Mouse (Mus musculus): ENCODE results near the gene Ano4. TPM values are rescaled to one million over a fixed set of nuclear protein-coding genes. Genes with fewer than 3 reads are reported as not detected.
A peak's percentile ranks its signal among the peaks of the same experiment; 100 is the strongest.

Ano4 gene
- polyA plus RNA-seq, 1 experiment from 2014 or later, result 2.0 TPM

DNA sequence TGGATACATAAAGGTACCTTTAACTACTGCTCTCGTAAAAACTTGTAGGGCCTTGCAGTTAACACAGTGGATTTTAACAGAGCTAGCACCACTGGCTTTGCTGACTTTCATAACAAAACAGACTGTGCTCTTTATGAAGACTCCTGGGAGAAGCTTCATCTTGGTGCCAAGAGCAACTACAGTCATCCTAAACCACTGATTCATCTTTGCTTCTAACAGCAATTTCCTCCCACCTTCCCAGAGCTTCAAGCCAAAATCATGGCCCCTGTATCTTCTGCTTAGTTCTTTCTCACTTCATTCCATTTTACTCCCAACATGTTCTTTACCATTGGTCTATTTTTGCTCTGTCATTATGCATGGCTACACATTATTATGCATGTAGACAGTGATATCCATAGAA, 100.8 kb downstream of the Ano4 start:
- no peak for ATAC-seq (replicated peaks; ENCODE audit: low FRiP score, low read depth)
- 90% methylated on average over 1 of the region's 1 CpGs for WGBS

DNA sequence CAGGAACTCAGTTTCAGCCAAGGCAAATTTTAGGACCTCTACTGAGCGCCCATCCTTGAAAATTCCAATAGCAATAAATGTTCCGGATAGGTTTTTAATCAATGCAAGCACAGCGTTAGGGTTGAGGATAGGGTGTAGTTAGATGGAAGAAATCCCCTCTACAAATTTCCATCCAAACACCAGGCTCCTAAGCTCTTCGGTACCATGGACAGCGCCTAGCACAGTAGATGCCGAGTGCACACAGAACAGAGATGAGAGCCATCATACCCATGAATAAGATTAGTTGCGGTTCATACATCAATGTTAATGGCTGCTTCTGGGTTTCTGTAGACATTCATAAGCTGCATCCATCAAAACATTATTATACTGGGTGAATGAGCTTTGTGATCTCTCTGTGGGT, 120.0 kb downstream of the Ano4 start:
- 37% methylated on average over 7 of the region's 7 CpGs for WGBS
- H3K27me3 ChIP-seq (ENCODE audit: insufficient read depth, low read length), result no peaks in the 10 kb centered on the region
- H3K36me3 ChIP-seq (ENCODE audit: insufficient read depth, low read length), result no peaks in the 10 kb centered on the region
- ATAC-seq (replicated peaks; ENCODE audit: low FRiP score, low read depth) (no peak), DNase-seq (ENCODE audit: low spot score) (peak; percentile 91)
- H3K9me3 ChIP-seq (replicated peaks; ENCODE audit: low read length), result no peaks in the 10 kb centered on the region
- H3K4me3 ChIP-seq (replicated peaks; ENCODE audit: low read depth, low read length), result no peak overlapping the region
- no peak overlapping the region for H3K9ac ChIP-seq (ENCODE audit: low read depth, low read length)
- no peak overlapping the region for H3K27ac ChIP-seq
- no peak for TF ChIP-seq CTCF (IDR thresholded peaks at IDR 0.05; ENCODE audit: low read depth)
- no peak overlapping the region for H3K4me2 ChIP-seq (ENCODE audit: low read length)
- no peaks in the 10 kb centered on the region for H3K4me1 ChIP-seq (replicated peaks; ENCODE audit: insufficient read depth, low read length)

More for the DNA sequence above, 100.8 kb downstream of the Ano4 start:
- Histone ChIP-seq H3K9ac (ENCODE audit: low read depth, low read length) (no peak overlapping the region), H3K4me1 (replicated peaks; ENCODE audit: insufficient read depth, low read length) (no peaks in the 10 kb centered on the region), H3K9me3 (replicated peaks; ENCODE audit: low read length) (no peaks in the 10 kb centered on the region), H3K36me3 (ENCODE audit: insufficient read depth, low read length) (no peaks in the 10 kb centered on the region), H3K27ac (no peak overlapping the region), H3K4me2 (ENCODE audit: low read length) (no peak overlapping the region), H3K27me3 (ENCODE audit: insufficient read depth, low read length) (no peaks in the 10 kb centered on the region), H3K4me3 (replicated peaks; ENCODE audit: low read depth, low read length) (no peak overlapping the region)
- no peak for DNase-seq (ENCODE audit: low spot score)
- TF ChIP-seq CTCF (IDR thresholded peaks at IDR 0.05; ENCODE audit: low read depth), result no peak

GRCm38 (mm10) chr10:89222284-89222989, 122.1 kb downstream of the Ano4 start:
- no peaks in the 10 kb centered on the region for H3K27me3 ChIP-seq (ENCODE audit: insufficient read depth, low read length)
- no peaks in the 10 kb centered on the region for H3K4me1 ChIP-seq (replicated peaks; ENCODE audit: insufficient read depth, low read length)
- H3K27ac ChIP-seq, result no peak overlapping the region
- ATAC-seq (replicated peaks; ENCODE audit: low FRiP score, low read depth) (no peak), DNase-seq (ENCODE audit: low spot score) (no peak)
- 78% methylated on average over 6 of the region's 6 CpGs for WGBS
- no peaks in the 10 kb centered on the region for H3K9me3 ChIP-seq (replicated peaks; ENCODE audit: low read length)
- no peak overlapping the region for H3K4me2 ChIP-seq (ENCODE audit: low read length)
- no peak overlapping the region for H3K4me3 ChIP-seq (replicated peaks; ENCODE audit: low read depth, low read length)
- 0 out of 2 replicates have a peak, but pooled peaks have one; percentile 3 for TF ChIP-seq CTCF (IDR thresholded peaks at IDR 0.05; ENCODE audit: low read depth)
- no peaks in the 10 kb centered on the region for H3K36me3 ChIP-seq (ENCODE audit: insufficient read depth, low read length)
- no peak overlapping the region for H3K9ac ChIP-seq (ENCODE audit: low read depth, low read length)

DNA sequence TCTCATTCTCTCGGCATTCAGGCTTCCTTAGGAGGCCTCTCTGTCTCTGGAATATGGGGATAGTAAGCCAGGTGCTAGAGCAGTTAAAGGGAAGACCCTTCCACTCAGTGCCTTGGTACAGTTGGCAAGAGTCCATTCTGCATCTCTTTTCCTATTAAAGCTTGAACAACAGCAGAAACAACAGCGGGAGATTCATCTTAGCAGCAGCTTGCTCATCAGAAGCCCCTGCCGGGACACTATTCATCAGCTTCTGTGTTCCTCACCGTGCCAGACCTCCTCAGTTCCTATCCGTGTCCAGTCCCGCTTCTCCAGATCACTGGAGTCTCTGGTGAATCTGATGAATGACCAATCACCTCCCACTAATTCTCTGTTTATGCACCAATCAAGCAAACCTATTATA, 128.5 kb downstream of the Ano4 start:
- H3K4me1 ChIP-seq (replicated peaks; ENCODE audit: insufficient read depth, low read length), result no peaks in the 10 kb centered on the region
- H3K9ac ChIP-seq (ENCODE audit: low read depth, low read length), result no peak overlapping the region
- ATAC-seq (replicated peaks; ENCODE audit: low FRiP score, low read depth), result no peak
- no peak overlapping the region for H3K4me3 ChIP-seq (replicated peaks; ENCODE audit: low read depth, low read length)
- H3K27ac ChIP-seq, result no peak overlapping the region
- H3K27me3 ChIP-seq (ENCODE audit: insufficient read depth, low read length), result no peaks in the 10 kb centered on the region
- 85% methylated on average over 6 of the region's 6 CpGs for WGBS
- no peak overlapping the region for H3K4me2 ChIP-seq (ENCODE audit: low read length)
- H3K36me3 ChIP-seq (ENCODE audit: insufficient read depth, low read length), result no peaks in the 10 kb centered on the region
- DNase-seq (ENCODE audit: low spot score), result no peak
- no peaks in the 10 kb centered on the region for H3K9me3 ChIP-seq (replicated peaks; ENCODE audit: low read length)
- TF ChIP-seq CTCF (IDR thresholded peaks at IDR 0.05; ENCODE audit: low read depth), result no peak

DNA sequence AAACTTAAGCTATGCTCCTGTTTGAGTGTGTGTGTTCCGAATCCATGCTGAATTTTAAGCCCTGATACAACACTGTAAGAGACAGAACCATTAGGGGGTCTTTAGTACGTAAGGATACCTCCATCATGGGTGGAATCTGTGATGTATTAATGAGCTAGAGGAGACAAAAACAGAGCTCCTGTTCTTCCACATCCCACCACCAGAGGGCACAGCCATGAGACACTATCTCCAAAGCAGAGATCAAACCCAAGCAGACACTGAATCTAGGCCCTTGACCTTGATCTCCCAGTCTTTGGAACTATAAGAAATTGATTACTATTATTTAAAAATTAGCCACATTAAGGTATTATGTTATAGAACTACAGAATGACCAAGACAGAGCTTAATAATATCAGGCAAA, 138.7 kb downstream of the Ano4 start:
- no peak overlapping the region for H3K4me3 ChIP-seq (replicated peaks; ENCODE audit: low read depth, low read length)
- H3K4me1 ChIP-seq (replicated peaks; ENCODE audit: insufficient read depth, low read length), result no peaks in the 10 kb centered on the region
- H3K9ac ChIP-seq (ENCODE audit: low read depth, low read length), result no peak overlapping the region
- H3K4me2 ChIP-seq (ENCODE audit: low read length), result no peak overlapping the region
- TF ChIP-seq CTCF (IDR thresholded peaks at IDR 0.05; ENCODE audit: low read depth), result peak; percentile 55; the same call in 1 of the 2 replicates
- no peaks in the 10 kb centered on the region for H3K27me3 ChIP-seq (ENCODE audit: insufficient read depth, low read length)
- no peaks in the 10 kb centered on the region for H3K9me3 ChIP-seq (replicated peaks; ENCODE audit: low read length)
- ATAC-seq (replicated peaks; ENCODE audit: low FRiP score, low read depth) (no peak), DNase-seq (ENCODE audit: low spot score) (peak; percentile 5)
- no peak overlapping the region for H3K27ac ChIP-seq
- WGBS, result 56% methylated on average over 2 of the region's 2 CpGs
- H3K36me3 ChIP-seq (ENCODE audit: insufficient read depth, low read length), result no peaks in the 10 kb centered on the region

DNA sequence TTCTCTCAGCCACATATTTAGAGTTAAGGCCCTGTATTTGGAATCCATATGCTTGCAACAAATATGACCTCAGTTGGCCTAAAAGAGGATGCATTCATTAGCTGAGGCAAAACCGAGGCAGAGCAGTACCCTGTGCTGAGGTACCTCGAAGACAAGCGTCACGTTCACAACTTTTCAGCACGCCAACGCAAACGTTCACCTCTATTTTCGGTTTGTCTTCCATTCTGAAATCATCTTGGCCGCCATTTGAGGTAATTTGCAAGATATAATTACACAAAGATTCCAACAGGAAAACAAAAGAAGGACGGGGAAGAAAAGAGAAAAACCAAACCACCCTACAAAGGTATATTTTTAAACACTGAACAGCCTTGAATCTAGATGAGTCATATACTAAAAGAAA, 148.1 kb downstream of the Ano4 start:
- no peaks in the 10 kb centered on the region for H3K36me3 ChIP-seq (ENCODE audit: insufficient read depth, low read length)
- no peaks in the 10 kb centered on the region for H3K27me3 ChIP-seq (ENCODE audit: insufficient read depth, low read length)
- H3K4me2 ChIP-seq (ENCODE audit: low read length), result no peak overlapping the region
- 92% methylated on average over 10 of the region's 10 CpGs for WGBS
- H3K9ac ChIP-seq (ENCODE audit: low read depth, low read length), result no peak overlapping the region
- DNase-seq (ENCODE audit: low spot score), result no peak
- H3K4me3 ChIP-seq (replicated peaks; ENCODE audit: low read depth, low read length), result no peak overlapping the region
- H3K27ac ChIP-seq, result no peak overlapping the region
- TF ChIP-seq CTCF (IDR thresholded peaks at IDR 0.05; ENCODE audit: low read depth), result no peak
- ATAC-seq (replicated peaks; ENCODE audit: low FRiP score, low read depth), result no peak
- H3K9me3 ChIP-seq (replicated peaks; ENCODE audit: low read length), result no peaks in the 10 kb centered on the region
- no peaks in the 10 kb centered on the region for H3K4me1 ChIP-seq (replicated peaks; ENCODE audit: insufficient read depth, low read length)

GRCm38 (mm10) chr10:89195068-89195467, 149.5 kb downstream of the Ano4 start:
- WGBS, result 85% methylated on average over 3 of the region's 3 CpGs

More at GRCm38 (mm10) chr10:89195068-89195467, 149.5 kb downstream of the Ano4 start:
- H3K9me3 ChIP-seq (replicated peaks; ENCODE audit: low read length), result no peaks in the 10 kb centered on the region
- H3K36me3 ChIP-seq (ENCODE audit: insufficient read depth, low read length), result no peaks in the 10 kb centered on the region
- H3K4me1 ChIP-seq (replicated peaks; ENCODE audit: insufficient read depth, low read length), result no peaks in the 10 kb centered on the region
- H3K27ac ChIP-seq, result no peak overlapping the region
- TF ChIP-seq CTCF (IDR thresholded peaks at IDR 0.05; ENCODE audit: low read depth), result no peak
- no peak overlapping the region for H3K4me2 ChIP-seq (ENCODE audit: low read length)
- DNase-seq (ENCODE audit: low spot score), result no peak
- H3K9ac ChIP-seq (ENCODE audit: low read depth, low read length), result no peak overlapping the region
- H3K27me3 ChIP-seq (ENCODE audit: insufficient read depth, low read length), result no peaks in the 10 kb centered on the region
- ATAC-seq (replicated peaks; ENCODE audit: low FRiP score, low read depth), result no peak
- H3K4me3 ChIP-seq (replicated peaks; ENCODE audit: low read depth, low read length), result no peak overlapping the region
